Mouse (Mus musculus) heart, embryonic 10.5 days (tissue): Measurements from ENCODE around the gene Mr1. TPM values are rescaled to one million over a fixed set of nuclear protein-coding genes. Genes with fewer than 3 reads are reported as not detected.
"Not testable (repeated sequence)": the region's sequence is repeated elsewhere in the genome, so short reads cannot be mapped to it uniquely, and the experiment has no call there.

Experiments
- DNase-seq: peaks from one replicate; pipeline ENCODE4 v3.0.0-alpha.2; 2017; ENCODE audit warnings: low spot score
- H3K27ac ChIP-seq: fragments of 300-500 bp; sonication (generic); 2 replicates; pipeline ENCODE4 v1.5.1; 2016; ENCODE audit warnings: mild to moderate bottlenecking
- H3K27me3 ChIP-seq: fragments of 300-500 bp; sonication (generic); 2 replicates; pipeline ENCODE4 v1.6.1; 2016; ENCODE audit warnings: mild to moderate bottlenecking; ENCODE audit not compliant: poor library complexity, insufficient read depth, severe bottlenecking
- H3K36me3 ChIP-seq: fragments of 300-500 bp; sonication (generic); 2 replicates; pipeline ENCODE4 v1.6.1; 2016; ENCODE audit warnings: mild to moderate bottlenecking, moderate library complexity
- H3K4me1 ChIP-seq: fragments of 300-500 bp; sonication (generic); 2 replicates; pipeline ENCODE4 v1.6.1; 2016; ENCODE audit warnings: mild to moderate bottlenecking
- H3K4me3 ChIP-seq: fragments of 300-500 bp; sonication (generic); 2 replicates; pipeline ENCODE4 v1.5.1; 2016; ENCODE audit warnings: mild to moderate bottlenecking, moderate library complexity
- H3K9me3 ChIP-seq: fragments of 300-500 bp; sonication (generic); 2 replicates; pipeline ENCODE4 v1.6.1; 2016; ENCODE audit warnings: mild to moderate bottlenecking, moderate library complexity
- WGBS: fragments of 180-500 bp; shearing (Covaris S2); methylation state at CpG from one replicate; pipeline ENCODE4 v1.1.7; 2016; 5-methylcytosine and 5-hydroxymethylcytosine counted together
- polyA plus RNA-seq: library from polyadenylated mRNA; unstranded; fragments of >200 nt; fragmentation: Nextera tagmentation; extraction: Ambion mirVana; gene quantifications from 2 replicates; pipeline ENCODE4 v1.2.1, GENCODE M21; 2016

The Mr1 gene
- 1.3 and 1.6 TPM in 2 replicates for polyA plus RNA-seq

DNA sequence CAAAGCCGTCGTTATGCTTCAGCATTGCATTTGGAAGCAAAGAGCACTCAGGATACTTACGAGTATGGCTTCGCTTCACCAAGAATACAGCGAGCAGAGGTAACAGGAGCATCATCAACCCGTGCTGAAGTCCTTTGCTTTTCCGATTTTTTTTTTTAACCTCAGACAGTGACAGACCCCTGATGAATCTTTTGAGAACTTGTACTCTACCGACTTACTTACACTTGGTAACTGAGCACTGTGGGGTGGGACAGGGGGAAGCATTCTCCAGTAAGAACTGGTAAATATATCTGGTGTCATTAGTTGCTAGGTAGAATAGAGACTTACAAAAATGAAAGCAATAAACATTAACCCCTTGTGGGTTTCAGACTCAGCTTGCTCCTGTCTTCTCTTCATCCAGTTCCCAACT is at the start of gene Mr1:
Gene Mr1, minus strand, starts transcription at position 243 of the 409 bp plus-strand sequence.
- no peaks in the 10 kb centered on the region for H3K9me3 ChIP-seq
- 0 out of 2 replicates have a peak within 1 kb of the TSS, but pooled peaks have one; percentile 32 for H3K27ac ChIP-seq
- no peaks in the 10 kb centered on the region for H3K36me3 ChIP-seq
- DNase-seq: no peak
- 53% methylated on average over 8 of the region's 8 CpGs for WGBS
- peaks cover 10% of the 10 kb centered on the region; the same call in 1 of the 2 replicates for H3K4me1 ChIP-seq
- peak within 1 kb of the TSS; percentile 42 for H3K4me3 ChIP-seq
- no peaks in the 10 kb centered on the region for H3K27me3 ChIP-seq

DNA sequence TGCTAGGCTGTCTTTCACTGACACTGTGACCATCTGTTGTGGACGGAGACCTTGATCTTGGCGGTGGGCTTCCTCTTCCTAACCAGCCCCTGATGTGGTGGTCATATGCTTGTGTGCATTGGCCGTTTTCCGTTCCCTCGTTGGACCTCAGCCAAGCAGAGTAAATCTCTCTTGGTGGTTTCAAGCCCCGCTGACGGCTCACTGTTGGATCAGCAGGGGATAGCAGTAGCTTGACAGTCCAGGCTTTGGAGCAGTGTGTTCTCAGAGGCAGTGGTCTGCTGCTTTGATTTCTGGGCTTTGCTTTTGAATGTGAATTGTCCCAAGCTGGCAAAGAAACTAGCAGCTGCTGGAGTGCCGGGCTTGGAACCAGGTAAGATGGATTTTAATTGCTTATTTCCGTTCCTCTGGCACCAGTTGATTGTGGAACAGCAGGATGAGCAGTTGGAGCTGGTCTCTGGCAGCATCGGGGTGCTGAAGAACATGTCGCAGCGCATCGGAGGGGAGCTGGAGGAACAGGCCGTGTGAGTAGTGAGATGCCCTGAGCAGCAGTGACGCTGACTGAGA is 46.3 kb upstream of the Mr1 start:
- H3K27ac ChIP-seq: no peak overlapping the region
- H3K4me1 ChIP-seq: peaks cover 4% of the 10 kb centered on the region; the same call in 1 of the 2 replicates
- H3K27me3 ChIP-seq: no peaks in the 10 kb centered on the region
- H3K4me3 ChIP-seq: no peak overlapping the region
- DNase-seq: no peak
- H3K36me3 ChIP-seq: peaks cover 66% of the 10 kb centered on the region
- H3K9me3 ChIP-seq: no peaks in the 10 kb centered on the region
- 84% methylated on average over 15 of the region's 15 CpGs for WGBS

DNA sequence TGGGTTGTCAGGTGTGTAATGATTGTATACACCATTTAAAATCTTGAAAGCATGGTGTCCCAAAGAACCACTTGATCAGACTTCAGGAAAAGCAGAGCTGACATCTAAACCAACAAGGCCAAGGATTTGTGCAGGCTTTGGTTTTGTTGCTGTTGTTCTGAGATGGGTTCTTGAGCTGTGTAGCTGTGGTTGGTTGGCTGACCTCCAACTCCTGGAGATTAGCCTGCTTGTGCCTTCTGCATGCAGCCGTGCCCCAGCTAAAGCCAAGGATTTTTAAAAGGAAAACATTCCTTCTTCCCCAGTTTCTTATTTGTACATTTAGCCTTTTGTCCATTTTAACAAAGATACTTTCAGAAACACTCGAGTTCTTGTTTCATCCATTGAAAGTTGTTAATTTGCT is 45.1 kb upstream of the Mr1 start:
- H3K27me3 ChIP-seq: no peaks in the 10 kb centered on the region
- no peak for DNase-seq
- H3K4me3 ChIP-seq: no peak overlapping the region
- H3K9me3 ChIP-seq: no peaks in the 10 kb centered on the region
- H3K27ac ChIP-seq: no peak overlapping the region
- WGBS: 80% methylated on average over 2 of the region's 2 CpGs
- peaks cover 4% of the 10 kb centered on the region; the same call in 1 of the 2 replicates for H3K4me1 ChIP-seq
- H3K36me3 ChIP-seq: peaks cover 64% of the 10 kb centered on the region

DNA sequence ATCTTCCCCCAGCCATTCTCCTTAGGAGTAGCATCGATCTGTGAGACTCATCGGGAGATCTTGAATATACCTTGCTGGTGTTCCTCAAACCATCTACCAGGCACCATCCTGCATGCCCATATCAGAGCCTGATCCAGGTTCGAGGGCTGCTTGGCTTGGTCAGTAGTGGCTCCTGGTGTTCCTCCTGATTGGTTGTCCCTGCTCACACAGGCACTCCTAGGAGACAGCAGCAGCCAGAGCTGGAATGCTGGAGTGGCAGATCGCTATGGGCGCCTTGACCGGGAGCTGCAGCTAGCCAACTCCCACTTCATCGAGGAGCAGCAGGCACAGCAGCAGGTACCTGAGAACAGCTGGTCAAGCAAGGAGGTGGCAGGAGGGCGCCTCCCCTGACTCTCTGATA is 44.6 kb upstream of the Mr1 start:
- Histone ChIP-seq H3K36me3 (peaks cover 64% of the 10 kb centered on the region), H3K27ac (no peak overlapping the region)
- 83% methylated on average over 8 of the region's 8 CpGs for WGBS

DNA sequence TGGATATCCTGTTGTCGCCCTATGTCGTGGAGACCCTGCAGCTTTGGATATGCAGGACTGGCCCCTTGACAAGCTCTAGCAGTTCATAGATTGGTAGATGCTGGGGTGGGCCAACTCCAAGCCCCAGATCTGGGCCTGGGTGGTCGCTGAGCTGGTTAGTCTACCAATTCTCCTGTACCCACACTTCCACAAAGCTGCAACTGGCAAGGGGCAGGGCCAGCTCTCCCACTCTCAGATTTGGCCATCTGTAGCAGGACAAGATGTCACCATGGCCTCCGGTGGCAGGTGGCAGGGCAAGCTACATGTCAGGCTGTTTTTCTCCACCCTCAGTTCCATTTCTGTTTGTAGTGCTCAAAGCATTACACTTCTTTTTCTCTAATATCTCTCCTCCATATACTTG is 42.0 kb upstream of the Mr1 start:
- Histone ChIP-seq H3K36me3 (peaks cover 51% of the 10 kb centered on the region), H3K9me3 (no peaks in the 10 kb centered on the region), H3K4me3 (no peak overlapping the region), H3K27me3 (no peaks in the 10 kb centered on the region), H3K4me1 (peaks cover 4% of the 10 kb centered on the region; the same call in 1 of the 2 replicates), H3K27ac (no peak overlapping the region)
- 91% methylated on average over 4 of the region's 4 CpGs for WGBS
- DNase-seq: no peak

More for the DNA sequence above, 44.6 kb upstream of the Mr1 start:
- Histone ChIP-seq H3K4me1 (peaks cover 4% of the 10 kb centered on the region; the same call in 1 of the 2 replicates), H3K4me3 (no peak overlapping the region), H3K27me3 (no peaks in the 10 kb centered on the region), H3K9me3 (no peaks in the 10 kb centered on the region)
- no peak for DNase-seq

DNA sequence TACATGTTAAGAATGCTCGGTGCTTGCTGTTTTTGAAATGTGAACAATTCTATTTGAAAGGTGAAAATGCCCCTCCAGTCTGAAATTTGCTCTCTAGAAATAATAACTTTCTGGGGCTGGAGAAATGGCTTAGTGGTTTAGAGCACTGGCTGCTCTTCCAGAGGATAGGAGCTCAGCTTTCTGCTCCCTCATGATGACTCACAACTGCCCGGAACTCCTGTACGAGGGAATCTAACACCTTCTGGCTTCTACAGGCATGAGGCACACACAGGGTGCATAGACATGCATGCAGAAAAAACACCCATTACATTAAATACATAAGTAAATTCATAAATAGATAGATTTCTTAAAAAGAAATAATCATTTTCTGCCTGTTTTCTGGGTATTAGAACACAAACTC is 37.6 kb upstream of the Mr1 start:
- Histone ChIP-seq H3K27ac (no peak overlapping the region), H3K27me3 (no peaks in the 10 kb centered on the region), H3K9me3 (no peaks in the 10 kb centered on the region), H3K36me3 (peaks cover 45% of the 10 kb centered on the region), H3K4me3 (no peak overlapping the region), H3K4me1 (0 out of 2 replicates have a peak, but pooled peaks cover 3% of the 10 kb centered on the region)
- WGBS: 77% methylated on average over 3 of the region's 3 CpGs
- no peak for DNase-seq

DNA sequence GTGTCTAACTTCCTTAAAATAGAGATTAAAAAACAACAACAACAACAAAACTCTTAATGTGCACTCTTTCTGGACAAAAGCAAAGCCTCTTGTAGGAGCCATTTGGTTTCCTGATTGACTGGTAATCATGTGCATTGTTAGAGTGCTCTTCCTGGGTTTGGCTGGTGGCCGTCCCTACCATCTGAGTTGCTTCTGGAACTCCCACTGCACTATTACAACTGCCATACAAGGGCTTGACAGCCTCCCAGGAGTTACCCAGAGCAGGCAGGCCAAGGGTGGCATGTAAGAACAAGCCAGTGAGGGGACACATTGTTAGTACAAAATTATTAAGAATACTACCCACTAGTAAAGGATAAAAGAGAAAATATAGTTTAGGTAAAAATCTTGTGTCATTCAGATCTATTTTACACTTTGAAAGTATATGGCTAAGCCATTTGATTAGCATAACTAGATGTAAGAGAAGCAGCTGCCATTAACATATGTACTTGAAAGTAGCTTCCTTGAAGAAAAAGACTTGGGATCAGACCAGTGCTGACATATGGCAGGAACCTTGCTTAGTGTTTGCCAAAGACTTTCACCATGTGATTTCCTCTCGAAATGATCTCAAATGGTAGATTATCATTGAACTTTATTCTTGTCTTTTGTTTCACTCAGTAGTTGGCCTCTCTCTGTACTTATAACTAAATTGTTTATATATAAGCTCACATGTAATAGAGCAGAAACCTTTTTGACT is 31.7 kb upstream of the Mr1 start:
- Histone ChIP-seq H3K9me3 (no peaks in the 10 kb centered on the region), H3K4me1 (0 out of 2 replicates have a peak, but pooled peaks cover 3% of the 10 kb centered on the region), H3K27ac (no peak overlapping the region), H3K27me3 (no peaks in the 10 kb centered on the region), H3K36me3 (peaks cover 70% of the 10 kb centered on the region), H3K4me3 (no peak overlapping the region)
- WGBS: 79% methylated on average over 2 of the region's 2 CpGs
- DNase-seq: no peak

DNA sequence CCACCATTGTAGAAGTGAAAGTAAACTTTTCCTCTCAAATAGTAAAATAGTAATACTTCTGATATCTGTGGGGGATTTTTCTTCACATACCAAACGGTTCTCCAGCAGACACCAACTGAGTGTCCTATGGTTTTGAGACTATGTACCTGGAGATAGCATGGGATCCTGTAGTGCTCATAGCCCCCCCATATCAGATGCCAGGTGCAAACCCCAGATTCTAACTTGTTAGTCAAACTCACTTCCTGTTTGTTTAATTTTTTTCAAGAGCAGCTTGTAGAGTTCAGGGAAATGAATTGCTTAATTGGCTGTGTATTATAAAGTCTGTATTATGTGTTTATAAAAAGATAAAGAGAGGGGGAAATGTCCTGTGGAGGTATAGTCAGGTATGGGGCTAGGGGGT is 27.8 kb upstream of the Mr1 start:
- no peak overlapping the region for H3K4me3 ChIP-seq
- H3K36me3 ChIP-seq: peaks cover 50% of the 10 kb centered on the region
- 88% methylated on average over 1 of the region's 1 CpGs for WGBS
- H3K4me1 ChIP-seq: peaks cover 10% of the 10 kb centered on the region; the same call in 1 of the 2 replicates
- H3K9me3 ChIP-seq: no peaks in the 10 kb centered on the region
- DNase-seq: no peak
- no peak overlapping the region for H3K27ac ChIP-seq
- H3K27me3 ChIP-seq: no peaks in the 10 kb centered on the region

DNA sequence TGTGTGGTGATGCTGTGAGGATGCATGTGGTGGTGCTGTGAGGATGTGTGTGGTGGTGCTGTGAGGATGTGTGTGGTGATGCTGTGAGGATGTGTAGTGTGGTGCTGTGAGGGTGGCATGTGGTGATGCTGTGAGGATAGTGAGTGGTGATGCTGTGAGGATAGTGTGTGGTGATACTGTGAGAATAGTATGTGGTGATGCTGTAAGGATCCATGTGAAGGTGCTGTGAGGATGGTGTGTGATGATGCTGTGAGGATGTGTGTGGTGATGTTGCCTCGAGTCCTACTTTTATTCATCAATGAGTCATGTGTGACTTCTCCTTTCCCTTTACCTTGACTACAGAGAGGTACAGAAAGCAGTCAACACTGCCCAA is 27.0 kb upstream of the Mr1 start:
- H3K4me3 ChIP-seq, H3K27ac ChIP-seq, DNase-seq, H3K9me3 ChIP-seq, H3K27me3 ChIP-seq, H3K4me1 ChIP-seq: not testable (repeated sequence)
- H3K36me3 ChIP-seq: peaks cover 42% of the 10 kb centered on the region
- WGBS: 91% methylated on average over 1 of the region's 1 CpGs

DNA sequence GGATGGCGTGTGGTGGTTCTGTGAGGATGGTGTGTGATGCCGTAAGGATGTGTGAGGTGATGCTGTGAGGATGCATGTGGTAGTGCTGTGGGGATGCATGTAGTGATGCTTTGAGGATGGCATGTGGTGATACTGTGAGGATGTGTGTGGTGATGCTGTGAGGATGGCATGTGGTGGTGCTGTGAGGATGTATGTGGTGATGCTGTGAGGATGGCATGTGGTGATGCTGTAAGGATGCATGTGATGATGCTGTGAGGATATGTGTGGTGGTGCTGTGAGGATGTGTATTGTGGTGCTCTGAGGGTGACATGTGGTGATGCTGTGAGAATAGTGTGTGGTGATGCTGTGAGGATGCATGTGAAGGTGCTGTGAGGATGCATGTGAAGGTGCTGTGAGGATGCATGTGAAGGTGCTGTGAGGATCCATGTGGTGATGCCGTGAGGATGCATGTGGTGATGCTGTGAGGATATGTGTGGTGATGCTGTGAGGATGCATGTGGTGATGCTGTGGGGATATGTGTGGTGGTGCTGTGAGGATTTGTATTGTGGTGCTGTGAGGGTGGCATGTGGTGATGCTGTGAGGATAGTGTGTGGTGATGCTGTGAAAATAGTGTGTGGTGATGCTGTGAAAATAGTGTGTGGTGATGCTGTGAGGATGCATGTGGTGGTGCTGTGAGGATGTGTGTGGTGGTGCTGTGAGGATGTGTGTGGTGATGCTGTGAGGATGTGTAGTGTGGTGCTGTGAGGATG is 26.5 kb upstream of the Mr1 start:
- Histone ChIP-seq H3K4me1 (peaks cover 14% of the 10 kb centered on the region), H3K4me3 (no peak overlapping the region), H3K36me3 (peaks cover 38% of the 10 kb centered on the region), H3K9me3 (no peaks in the 10 kb centered on the region), H3K27ac (no peak overlapping the region), H3K27me3 (no peaks in the 10 kb centered on the region)
- no peak for DNase-seq
- 88% methylated on average over 3 of the region's 3 CpGs for WGBS

DNA sequence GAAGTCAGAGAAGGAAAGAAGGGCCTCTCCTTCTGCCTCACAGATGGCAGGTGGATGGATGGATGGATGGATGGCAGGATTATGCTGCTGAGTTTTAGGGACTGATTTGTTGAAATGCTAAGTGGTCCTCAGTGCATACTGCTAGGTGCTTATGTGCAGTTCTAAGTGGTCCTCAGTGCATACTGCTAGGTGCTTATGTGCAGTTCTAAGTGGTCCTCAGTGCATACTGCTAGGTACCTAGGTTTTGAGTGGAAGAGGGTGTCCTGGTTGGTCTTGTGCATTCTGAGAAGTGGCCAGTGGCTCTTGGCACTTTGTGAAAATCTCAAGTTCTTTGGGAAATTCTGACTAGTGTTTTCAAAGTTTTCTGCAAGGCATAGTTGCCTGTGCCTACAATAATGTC is 23.3 kb upstream of the Mr1 start:
- H3K4me1 ChIP-seq: peaks cover 27% of the 10 kb centered on the region
- H3K27ac ChIP-seq: no peak overlapping the region
- peaks cover 11% of the 10 kb centered on the region; the same call in 1 of the 2 replicates for H3K36me3 ChIP-seq
- H3K27me3 ChIP-seq: no peaks in the 10 kb centered on the region
- no peaks in the 10 kb centered on the region for H3K9me3 ChIP-seq
- H3K4me3 ChIP-seq: no peak overlapping the region
- DNase-seq: no peak

DNA sequence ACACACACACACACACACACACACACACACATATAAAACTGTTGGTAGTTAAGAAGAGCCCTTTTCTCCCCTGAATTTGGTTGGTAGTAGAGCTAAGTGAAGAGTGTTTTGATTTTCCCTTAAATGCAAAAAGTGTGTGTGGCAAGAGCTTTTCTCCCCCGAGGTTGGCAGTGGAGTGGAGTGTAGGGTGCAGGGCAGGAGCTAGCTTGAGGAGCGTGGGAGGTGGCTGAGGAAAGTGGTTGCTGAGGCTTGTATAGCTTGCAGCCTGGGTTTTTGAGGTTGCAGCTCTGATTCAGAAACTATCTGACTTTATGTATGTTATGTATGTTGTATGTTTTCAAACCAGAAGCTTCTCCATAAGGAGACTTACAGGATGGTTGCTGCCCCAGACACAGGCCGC is 20.8 kb upstream of the Mr1 start:
- DNase-seq: no peak
- peaks cover 39% of the 10 kb centered on the region for H3K4me1 ChIP-seq
- WGBS: 85% methylated on average over 3 of the region's 3 CpGs
- H3K27ac ChIP-seq: no peak overlapping the region
- no peak overlapping the region for H3K4me3 ChIP-seq
- H3K36me3 ChIP-seq: no peaks in the 10 kb centered on the region
- H3K27me3 ChIP-seq: no peaks in the 10 kb centered on the region
- no peaks in the 10 kb centered on the region for H3K9me3 ChIP-seq

DNA sequence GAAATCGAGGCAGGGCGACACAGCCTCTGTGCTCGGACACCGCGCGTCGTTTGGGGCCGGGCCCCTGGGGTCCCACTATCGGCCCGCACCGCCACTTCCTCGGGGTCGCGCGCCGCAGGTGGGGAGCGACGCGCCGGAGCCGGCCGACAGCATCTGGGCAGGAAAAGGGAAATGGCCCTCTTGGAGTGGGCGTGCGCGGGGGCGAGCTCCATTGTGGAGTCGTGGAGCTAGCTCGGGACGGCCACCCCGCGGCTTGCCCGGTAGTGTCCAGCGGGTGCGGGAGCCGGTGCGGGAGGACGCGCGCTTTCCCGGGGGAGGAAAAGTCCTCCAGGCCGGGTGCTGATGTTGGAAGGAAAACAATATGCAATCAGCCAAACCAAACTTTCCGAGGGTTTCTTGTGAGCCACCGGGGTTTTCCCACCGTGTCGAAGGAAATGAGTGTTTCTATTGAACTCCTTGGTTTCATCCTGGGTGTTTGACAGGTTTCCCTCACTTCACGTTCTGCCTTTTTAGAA is 12.4 kb upstream of the Mr1 start:
- DNase-seq: peak; percentile 86
- H3K27me3 ChIP-seq: no peaks in the 10 kb centered on the region
- peak overlapping the region; percentile 96 for H3K27ac ChIP-seq
- H3K36me3 ChIP-seq: no peaks in the 10 kb centered on the region
- H3K4me3 ChIP-seq: peak overlapping the region; percentile 96
- 1% methylated on average over 46 of the region's 46 CpGs for WGBS
- H3K9me3 ChIP-seq: no peaks in the 10 kb centered on the region
- H3K4me1 ChIP-seq: peaks cover 26% of the 10 kb centered on the region
